Mouse (Mus musculus): ENCODE results near the gene Trpc4ap. TPM values are rescaled to one million over a fixed set of nuclear protein-coding genes. Genes with fewer than 3 reads are reported as not detected.

Gene Trpc4ap
- polyA plus RNA-seq (2017; shearing (Covaris generic)): 100 to 1,000 TPM; 208 to 271 TPM

GRCm38 (mm10) chr2:155691723-155692493, at the start of gene Trpc4ap:
TSS of gene Trpc4ap (minus strand) at chr2:155692384.

GRCm38 (mm10) chr2:155735766-155736165, 43.6 kb upstream of the Trpc4ap start, which contains the start of gene Gm17581:
TSS of gene Gm17581 (minus strand) at chr2:155735866.

DNA sequence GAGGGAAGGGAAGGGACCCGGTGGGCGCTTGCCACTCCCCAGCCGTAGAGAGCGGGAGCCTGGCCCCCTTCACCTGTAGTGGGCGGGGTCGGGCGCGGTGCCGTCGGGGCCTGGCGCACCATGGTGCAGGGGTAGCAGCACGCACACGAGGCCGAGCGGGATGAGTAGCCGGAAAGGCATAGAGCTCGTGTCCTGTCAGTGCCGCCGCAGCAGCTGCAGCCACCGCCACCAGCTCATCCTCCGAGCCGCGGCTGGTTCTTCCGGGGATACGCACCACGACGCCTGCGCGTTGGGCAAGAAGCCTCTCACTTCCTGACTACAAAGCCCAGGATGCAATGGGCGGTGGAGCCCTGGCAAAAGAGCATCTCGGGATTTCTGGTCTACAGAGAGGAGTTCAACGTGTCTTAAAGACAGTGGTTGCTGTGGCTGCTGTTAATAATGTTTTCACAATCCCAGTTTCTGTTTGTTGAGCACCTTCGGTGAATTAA, 37.0 kb upstream of the Trpc4ap start, which contains the start of gene Edem2:
Gene Edem2, minus strand, starts transcription at position 318 of the 488 bp plus-strand sequence.

GRCm38 (mm10) chr2:155610978-155611377, 81.2 kb downstream of the Trpc4ap start, which contains the start of gene Myh7b:
TSS of gene Myh7b (plus strand) at chr2:155611212.

DNA sequence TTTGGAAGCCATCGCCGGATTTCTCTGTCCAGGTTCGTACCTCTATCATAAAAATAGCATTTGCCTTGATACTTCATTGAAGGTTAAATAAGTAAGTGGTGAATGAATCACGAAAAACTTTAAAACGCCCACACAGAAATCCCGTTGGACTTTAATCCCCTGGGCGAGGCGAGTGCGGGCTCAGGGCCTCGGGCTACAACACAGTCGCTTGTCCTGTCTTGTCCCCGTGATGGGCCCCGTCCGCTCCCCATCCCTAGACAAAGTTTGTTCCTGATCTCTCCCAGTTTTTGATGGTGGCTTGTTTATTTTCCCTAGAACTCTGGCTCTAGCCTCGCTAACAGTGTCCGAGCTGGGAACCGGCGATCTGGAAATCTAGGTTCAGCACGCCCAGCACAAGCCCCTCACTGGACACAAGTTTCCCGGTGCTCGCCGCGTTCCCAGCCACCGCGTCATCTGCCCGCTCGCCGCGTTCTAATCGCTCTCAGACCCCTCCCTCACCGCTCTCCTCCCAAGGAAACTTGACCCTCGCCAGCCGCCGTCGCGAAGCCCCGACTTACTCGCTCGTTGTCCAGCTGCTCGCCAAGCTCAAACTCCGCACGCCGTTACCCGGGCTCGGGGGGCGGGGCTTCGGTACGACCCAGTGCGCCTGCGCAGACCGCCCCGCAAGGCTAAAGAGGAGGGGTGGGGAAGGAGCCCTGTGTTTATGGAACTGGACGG, 99.9 kb downstream of the Trpc4ap start, which contains the start of gene Gss:
Gene Gss, minus strand, starts transcription at position 674 of the 717 bp plus-strand sequence.

Other genes with a start within 250 kb of the Trpc4ap start
- 10 to 100 TPM; 22.8 to 22.9 TPM for gene Ncoa6, start 218.5 kb downstream of the Trpc4ap start, polyA plus RNA-seq (2017; shearing (Covaris generic))
- gene Acss2, start 174.4 kb downstream of the Trpc4ap start, polyA plus RNA-seq (2017; shearing (Covaris generic)): 10 to 100 TPM; 55.1 to 66.8 TPM
- gene Ggt7, start 174.1 kb downstream of the Trpc4ap start, polyA plus RNA-seq (2017; shearing (Covaris generic)): 1 to 10 TPM; 6.2 to 8.3 TPM
- gene Gss, start 99.6 kb downstream of the Trpc4ap start, polyA plus RNA-seq (2017; shearing (Covaris generic)): 10 to 100 TPM; 15.6 to 15.7 TPM
- gene Myh7b, start 81.2 kb downstream of the Trpc4ap start, polyA plus RNA-seq (2017; shearing (Covaris generic)): under 1 TPM in 1 of 2 experiments, not detected in 1; 0.02 TPM
- 10 to 100 TPM; 65.5 to 66.5 TPM for gene Edem2, start 37.1 kb upstream of the Trpc4ap start, polyA plus RNA-seq (2017; shearing (Covaris generic))
- gene Gm17581, start 43.5 kb upstream of the Trpc4ap start, polyA plus RNA-seq (2017; shearing (Covaris generic)): not detected
- gene Procr, start 58.7 kb upstream of the Trpc4ap start, polyA plus RNA-seq (2017; shearing (Covaris generic)): under 1 TPM; 0.36 to 0.87 TPM
- under 1 TPM in 1 of 2 experiments, not detected in 1; 0.06 TPM for gene Mmp24, start 83.0 kb upstream of the Trpc4ap start, polyA plus RNA-seq (2017; shearing (Covaris generic))
- 10 to 100 TPM; 44.9 to 51.3 TPM for gene BC029722, start 127.0 kb upstream of the Trpc4ap start, polyA plus RNA-seq (2017; shearing (Covaris generic))
- gene Eif6, start 134.5 kb upstream of the Trpc4ap start, polyA plus RNA-seq (2017; shearing (Covaris generic)): 100 to 1,000 TPM; 204 to 246 TPM
- gene Fam83c, start 142.5 kb upstream of the Trpc4ap start, polyA plus RNA-seq (2017; shearing (Covaris generic)): not detected
- gene Uqcc1, start 237.9 kb upstream of the Trpc4ap start, polyA plus RNA-seq (2017; shearing (Covaris generic)): 10 to 100 TPM; 26.6 to 30.4 TPM
- gene Gm15557, start 248.3 kb upstream of the Trpc4ap start, polyA plus RNA-seq (2017; shearing (Covaris generic)): not detected

All from activated CD4-positive, CD25-positive, alpha-beta regulatory T cell (primary cell).